Mouse (Mus musculus) urinary bladder, postnatal 36 days (tissue): ENCODE results near the gene Bik.

ENCODE experiments used
- DNase-seq, 2 experiments: peaks; one replicate each; pipeline ENCODE4 v3.0.0; 2022; ENCODE audit warnings: low spot score in 2 of 2, mixed read lengths in 1 of 2

Bik gene

GRCm38 (mm10) chr15:83547144-83547543, 20.5 kb downstream of the Bik start:
- no peak for DNase-seq

DNA sequence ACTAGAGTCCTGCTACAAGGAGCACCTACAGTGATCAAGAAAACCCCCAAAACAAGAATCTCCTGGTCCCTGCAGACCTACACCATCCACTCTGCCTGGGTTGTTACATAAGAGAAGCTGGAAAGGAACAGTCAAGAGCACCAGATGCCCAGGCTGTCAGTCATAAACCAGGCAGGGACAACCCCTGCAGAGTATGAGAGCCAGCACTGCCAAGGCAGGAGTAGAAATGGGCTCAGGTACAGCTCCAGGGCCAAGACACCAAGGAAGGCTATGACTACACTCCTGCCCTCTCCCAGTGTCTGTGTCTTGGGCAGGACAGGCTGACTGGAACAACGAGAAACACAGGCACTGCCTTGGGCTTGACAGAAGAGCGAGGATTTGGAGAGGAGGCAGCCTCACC, 23.5 kb downstream of the Bik start:
- no peak for DNase-seq

DNA sequence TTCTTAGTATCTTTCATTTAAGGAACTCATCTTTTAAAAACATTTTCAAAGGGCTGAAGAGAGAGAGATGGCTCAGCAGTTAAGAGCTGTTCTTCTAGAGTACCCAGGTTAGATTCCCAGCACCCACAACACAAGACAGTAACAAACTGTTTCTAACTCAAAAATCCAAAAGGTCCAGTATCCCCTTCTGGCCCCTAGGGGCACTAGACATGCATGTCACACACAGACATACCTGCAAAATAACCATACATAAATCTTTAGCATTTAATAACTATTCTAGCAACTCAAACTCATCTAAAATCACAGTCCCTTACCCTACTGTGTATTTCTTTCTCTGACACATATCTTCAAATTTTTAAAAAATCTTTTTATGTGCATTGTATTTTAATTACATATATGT, 27.2 kb downstream of the Bik start:
- DNase-seq, result no peak

- DNase-seq, result peak; percentile 75 to 81
Observed at GRCm38 (mm10) chr15:83555161-83555974, 28.7 kb downstream of the Bik start.

DNA sequence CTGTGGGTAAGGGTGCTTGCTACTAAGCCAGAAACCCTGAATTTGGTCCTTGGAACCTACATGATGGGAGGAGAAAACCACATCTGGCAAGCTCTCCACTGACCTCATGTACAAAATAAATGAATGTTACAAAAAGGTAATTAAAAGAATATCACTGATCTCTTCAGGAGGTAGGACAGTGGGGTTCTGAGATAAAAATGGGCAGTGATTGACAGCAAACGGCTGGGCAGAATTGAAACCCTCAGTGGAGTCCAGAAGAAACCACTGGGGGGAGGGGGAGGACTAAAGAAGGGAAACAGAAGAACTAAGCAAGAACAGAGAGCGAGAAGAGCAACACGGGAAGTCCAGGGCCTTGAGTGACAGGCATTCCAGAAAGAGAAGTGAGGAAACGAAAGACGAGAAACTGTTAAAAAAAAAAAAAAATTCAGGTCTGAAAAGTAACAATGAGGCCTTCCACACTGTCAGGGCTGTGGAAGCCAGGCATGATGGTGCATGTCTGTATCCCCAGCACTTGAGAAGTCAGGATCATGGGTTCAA, 34.3 kb downstream of the Bik start:
- no peak for DNase-seq

DNA sequence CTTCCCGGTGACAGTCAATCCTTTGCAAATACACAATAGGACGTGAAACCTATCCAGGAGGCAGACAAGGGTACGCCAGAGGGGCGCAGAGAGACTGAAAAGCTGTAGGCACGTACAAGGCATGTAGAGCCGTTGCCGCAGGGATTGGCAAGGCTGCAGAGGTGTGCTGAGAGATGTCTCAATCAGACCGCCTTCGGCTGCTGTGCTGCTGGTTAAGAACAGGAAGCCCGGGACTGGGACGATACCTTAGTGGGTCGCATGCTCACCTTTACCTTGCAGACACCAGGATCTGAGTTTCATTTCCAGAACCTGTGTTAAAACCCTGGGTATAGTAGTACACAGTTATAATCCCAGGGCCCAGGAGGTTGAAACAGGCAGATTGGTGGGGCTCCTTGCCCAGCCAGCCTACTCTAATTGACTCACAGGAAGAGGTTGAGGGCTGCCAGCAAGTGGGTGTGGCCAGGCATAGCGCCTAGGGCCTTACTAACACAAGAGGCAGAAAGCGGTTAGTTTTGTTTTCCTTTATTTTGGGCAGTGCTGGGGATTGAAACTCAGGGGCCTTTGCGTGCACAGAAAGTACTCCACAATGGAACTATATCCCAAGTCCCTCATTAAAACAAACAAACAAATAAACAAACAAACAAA, 36.1 kb downstream of the Bik start:
- peak; percentile 84 to 92 for DNase-seq

DNA sequence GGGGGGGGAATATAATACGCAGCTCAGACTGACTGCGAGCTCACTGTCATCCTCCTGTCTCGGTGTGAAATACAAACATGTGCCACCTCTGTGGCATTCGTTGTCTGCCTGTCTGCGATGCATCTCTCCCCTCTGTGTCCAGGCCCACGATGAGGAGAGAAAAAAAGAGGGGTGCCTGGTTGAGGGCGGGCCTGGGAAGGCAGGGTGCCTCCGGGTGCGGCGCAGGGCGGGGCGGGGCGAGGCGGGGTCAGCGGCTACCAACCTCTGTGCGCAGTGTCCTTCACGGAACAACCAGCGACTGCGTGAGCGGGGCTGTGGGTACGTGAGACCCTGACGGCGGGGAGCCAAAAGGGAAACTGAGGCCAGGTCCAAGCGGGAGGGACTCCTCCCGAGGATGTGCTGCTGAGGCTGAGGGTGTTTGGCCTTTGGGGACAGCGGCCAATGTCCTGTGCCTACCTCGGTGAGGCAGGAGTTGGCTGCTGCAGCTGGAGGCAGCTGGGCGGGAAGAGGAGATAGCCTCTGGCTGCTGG, 36.7 kb downstream of the Bik start, which contains the start of the genes Tspo and Mcat:
Gene Tspo, plus strand, starts transcription at position 266 of the 530 bp plus-strand sequence.
Gene Mcat, minus strand, starts transcription at position 461 of the 530 bp plus-strand sequence.
- peak; percentile 73 to 79 for DNase-seq

GRCm38 (mm10) chr15:83563857-83564651, 37.4 kb downstream of the Bik start:
- DNase-seq, result peak; percentile 49 to 61

DNA sequence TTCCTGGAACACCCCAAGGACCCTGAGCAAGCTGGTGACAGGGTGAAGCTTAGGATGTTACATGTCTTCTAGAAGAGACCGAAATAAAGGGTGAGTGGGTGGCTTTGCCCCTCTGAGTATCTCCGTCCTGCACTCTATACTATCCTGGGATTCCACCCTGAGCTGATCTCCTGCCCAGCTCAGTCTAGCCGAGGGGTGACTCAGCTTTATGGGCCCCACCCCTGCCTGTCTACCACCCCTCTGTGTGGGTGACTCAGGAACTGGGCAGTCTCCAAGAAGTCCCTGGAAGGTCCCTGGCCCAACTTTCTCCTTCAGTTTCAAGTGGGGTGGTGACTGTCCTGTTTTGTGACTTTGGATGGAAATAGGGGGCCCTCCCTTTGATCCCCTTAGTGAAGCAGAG, 38.8 kb downstream of the Bik start:
- peak; percentile 52 to 70 for DNase-seq

DNA sequence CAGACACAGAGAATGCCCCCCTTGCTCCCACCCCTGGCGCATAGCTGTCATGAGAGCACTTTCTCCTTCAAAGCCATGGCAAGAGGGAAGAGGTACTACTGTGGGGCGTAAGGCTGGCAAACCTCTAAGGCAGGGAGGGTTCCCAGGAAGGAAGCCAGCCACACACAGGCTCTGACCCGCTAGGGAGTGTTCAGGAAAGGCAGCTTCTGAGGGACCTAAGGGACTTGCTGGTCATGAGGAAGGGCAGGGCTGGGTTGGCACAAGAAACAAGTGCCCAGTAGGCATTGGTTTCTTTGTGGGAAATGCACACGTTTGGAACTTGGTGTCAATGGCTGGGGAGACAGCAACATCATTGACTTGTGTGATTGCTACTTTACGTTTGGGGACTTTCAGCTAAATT, 39.3 kb downstream of the Bik start:
- no peak for DNase-seq

GRCm38 (mm10) chr15:83567728-83568127, 41.1 kb downstream of the Bik start:
- no peak for DNase-seq

- DNase-seq, result no peak
Observed at GRCm38 (mm10) chr15:83568544-83568943, 41.9 kb downstream of the Bik start.

GRCm38 (mm10) chr15:83569682-83570081, 43.0 kb downstream of the Bik start:
- DNase-seq, result no peak

DNA sequence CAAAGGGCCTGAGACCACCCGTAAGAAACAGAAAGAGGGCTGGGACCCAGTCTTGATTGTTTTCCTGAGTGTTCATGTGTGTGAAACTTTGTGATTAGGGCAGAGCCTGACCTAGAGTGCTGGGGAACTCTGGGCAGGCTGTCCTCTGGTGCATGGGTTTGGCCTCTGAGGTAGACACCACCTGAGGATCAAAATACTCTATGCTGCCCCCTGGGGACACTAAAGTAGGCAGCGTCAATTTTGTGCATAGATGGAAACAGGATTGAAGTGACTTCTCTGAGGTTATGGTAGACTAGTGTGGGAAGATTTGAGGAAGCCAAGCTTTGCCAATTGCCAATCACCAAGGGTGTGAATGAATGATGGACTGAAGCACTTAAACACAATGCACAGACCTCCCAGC, 44.0 kb downstream of the Bik start:
- DNase-seq, result no peak

GRCm38 (mm10) chr15:83571636-83572035, 45.0 kb downstream of the Bik start:
- peak in 1 of 2 experiments; percentile 60 for DNase-seq

DNA sequence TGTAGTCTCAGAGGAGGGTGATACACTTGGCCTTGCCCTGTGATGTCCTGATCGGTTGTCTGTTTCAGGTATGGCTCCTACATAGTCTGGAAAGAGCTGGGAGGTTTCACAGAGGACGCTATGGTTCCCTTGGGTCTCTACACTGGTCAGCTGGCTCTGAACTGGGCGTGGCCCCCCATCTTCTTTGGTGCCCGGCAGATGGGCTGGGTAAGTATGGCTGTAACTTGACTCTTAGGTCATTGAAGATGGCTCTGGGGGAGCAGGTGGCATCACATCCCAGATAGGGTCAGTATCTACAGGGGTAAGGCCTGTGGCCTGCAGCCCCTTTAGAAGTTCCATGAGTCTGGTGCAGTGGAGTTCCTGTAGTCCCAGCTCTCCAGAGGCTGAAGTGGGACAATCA, 45.5 kb downstream of the Bik start:
- no peak for DNase-seq

GRCm38 (mm10) chr15:83573606-83574005, 46.9 kb downstream of the Bik start:
- DNase-seq, result no peak

- DNase-seq, result peak; percentile 54 to 55
Observed at GRCm38 (mm10) chr15:83574731-83575351, 48.2 kb downstream of the Bik start.

DNA sequence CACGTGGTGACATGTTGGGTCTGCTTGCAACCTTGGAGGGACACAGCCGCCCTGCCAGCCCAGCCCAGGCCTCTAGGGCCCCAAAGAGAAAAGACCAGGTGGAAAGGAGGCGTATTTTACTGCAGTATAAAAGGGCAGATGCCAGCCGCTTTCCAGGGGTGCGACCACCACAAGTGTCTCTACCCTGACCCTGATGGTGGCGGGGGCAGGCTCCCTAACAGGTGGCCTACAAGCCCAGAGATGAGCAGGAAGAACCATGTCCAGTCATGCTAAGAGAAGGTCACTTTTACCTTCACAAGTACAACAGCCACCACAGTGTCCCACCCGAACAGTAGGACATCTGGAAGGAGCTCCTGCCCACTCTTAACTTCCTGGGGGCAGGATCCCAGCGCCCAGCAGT, 48.9 kb downstream of the Bik start:
- DNase-seq, result no peak

DNA sequence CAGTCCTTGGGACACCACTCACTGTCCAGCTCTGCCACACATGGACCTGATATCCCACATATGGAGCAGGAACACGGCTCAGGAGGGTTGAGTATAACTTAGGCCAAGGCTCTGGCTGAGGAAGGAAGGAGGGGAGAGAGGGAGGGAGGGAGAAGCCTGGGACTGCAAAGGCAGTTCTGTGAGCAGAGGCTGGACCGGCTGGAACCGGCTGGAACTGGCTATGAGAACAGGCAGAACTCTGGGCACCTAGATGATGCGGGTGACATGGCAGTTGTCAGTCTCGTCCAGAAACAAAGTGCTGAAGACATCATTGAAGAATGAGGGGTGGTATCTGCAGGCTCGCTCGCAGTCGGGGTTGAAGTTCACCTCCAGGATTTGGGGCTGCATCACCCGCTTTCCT, 50.0 kb downstream of the Bik start:
- DNase-seq, result no peak

DNA sequence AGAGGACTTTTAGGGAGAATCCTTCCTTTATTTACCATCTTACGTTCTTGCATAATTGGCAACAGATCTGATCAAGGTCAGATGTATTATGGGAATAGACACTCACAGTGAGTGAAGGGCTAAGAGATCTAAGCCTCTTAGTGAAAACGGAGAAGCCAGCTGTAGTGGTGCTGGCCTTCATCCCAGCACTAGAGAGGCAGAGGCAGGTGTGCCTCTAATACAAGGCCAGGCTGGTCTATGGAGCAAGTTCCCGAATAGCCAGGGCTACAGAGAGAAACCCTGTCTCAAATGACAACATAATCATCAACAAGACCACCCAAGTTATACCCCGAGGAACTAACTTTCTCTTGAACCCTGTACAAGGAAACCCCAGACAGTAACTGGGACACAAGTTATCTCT, 56.3 kb downstream of the Bik start:
- DNase-seq, result no peak
